Mouse (Mus musculus): ENCODE data around the gene S1pr5.
"Not testable (repeated sequence)": the region's sequence is repeated elsewhere in the genome, so short reads cannot be mapped to it uniquely, and the experiment has no call there.

The S1pr5 gene

GRCm38 (mm10) chr9:21248326-21248725 lies at the start of gene S1pr5:
Gene S1pr5 (minus strand): TSS chr9:21248443.
- no peak for DNase-seq (ENCODE audit: low spot score)

DNA sequence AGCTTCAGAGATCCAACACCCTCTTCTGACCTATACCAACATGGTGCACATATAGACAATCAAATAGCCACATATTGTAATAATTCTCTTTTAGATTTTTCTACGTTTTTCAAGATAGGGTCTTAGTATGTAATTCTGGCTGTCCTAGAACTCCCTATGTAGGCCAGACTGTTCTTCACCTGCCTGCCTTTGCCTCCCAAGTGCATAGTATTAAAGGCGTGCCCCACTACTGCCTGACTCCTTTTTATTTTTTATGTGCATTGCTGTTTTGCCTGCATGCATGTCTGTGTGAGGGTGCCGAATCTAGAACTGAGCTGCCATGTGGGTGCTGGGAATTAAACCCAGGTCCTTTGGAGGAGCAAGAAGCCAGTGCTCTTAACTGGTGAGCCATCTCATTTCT lies 44.0 kb upstream of the S1pr5 start:
- DNase-seq (ENCODE audit: low spot score) = no peak

GRCm38 (mm10) chr9:21291868-21292267 lies 43.6 kb upstream of the S1pr5 start:
- DNase-seq (ENCODE audit: low spot score) = not testable (repeated sequence)

DNA sequence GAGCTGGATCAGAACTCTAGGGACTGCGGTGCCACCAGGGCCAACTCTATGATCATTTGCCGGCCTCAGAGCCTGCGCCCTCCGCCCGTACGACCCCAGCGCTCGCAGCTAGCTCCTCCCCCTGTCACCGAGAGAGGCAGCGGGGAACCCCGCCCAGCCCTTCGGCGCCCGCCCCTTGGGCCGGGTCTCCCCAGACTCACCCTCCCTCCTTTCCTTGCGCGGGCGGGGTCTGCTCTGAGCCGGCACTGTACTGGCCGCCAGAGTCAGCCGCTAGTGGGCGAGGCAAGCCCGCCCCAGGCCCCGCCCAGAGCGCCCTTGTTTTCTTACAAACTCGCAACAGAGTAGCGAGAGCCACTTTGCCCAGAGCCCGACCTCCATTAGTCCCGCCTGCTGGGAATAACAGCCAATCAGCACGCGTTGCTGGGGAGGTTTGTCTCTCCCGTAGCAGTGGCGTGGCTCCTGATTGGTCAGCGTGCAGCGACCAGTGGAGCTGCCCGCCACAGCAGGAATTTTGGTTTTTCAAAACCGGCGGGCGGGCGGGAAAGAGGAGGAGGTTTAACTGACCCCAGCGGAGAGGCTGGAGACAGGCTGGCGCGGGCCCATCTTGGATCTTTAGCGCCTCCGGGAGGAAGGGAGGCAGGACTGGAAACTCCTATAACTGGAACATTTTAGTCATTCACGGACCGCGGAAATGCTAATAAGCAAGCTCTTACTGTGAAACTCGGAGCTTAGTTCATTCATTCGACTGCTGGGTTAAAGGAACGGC lies 43.0 kb upstream of the S1pr5 start, which contains the start of gene Cdkn2d:
Gene Cdkn2d (minus strand): TSS at position 386 of the 766 bp plus-strand sequence.
- DNase-seq (ENCODE audit: low spot score) = peak; percentile 100

- no peak for DNase-seq (ENCODE audit: low spot score)
These were observed 42.3 kb upstream of the S1pr5 start for GRCm38 (mm10) chr9:21290589-21290988.

DNA sequence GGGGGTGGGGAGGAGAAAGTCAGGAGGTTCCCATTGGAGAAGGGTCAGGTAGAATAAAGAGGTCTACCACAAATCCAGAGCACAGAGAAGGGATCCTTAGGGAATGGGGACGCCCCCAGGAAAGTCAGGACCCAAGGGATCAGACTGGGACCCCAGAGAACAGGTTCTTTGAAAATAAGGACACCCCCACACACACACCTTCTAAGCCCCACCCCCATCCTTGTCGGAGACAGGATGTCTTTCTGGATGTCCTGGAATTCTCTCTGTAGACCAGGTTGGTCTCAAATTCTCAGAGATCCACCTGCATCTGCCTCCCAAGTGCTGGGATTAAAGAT lies 41.1 kb upstream of the S1pr5 start:
- no peak for DNase-seq (ENCODE audit: low spot score)

GRCm38 (mm10) chr9:21288404-21289336 lies 40.4 kb upstream of the S1pr5 start:
- DNase-seq (ENCODE audit: low spot score) = no peak

GRCm38 (mm10) chr9:21287571-21288402 lies 39.5 kb upstream of the S1pr5 start, which contains the start of gene Kri1:
Gene Kri1 (minus strand): TSS chr9:21287969.
- peak; percentile 98 for DNase-seq (ENCODE audit: low spot score)

DNA sequence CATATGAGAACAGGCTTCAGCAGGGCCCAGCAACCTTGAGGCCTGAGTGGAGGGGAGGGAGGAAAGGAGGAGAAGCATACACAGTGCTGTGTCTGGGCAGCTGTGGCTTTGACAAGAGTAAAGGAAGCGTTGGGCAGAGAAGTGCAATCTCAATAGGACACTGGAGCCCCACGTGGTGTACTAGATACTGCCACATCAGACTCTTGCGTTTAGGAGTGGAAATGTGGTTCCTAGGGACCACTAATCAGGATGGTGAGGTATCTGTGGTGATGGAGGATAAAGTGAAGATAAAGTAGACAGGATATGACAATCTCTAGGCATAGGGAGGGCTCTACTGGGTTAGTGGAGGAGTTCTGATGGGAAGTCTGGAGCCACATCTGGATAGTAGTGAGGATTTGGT lies 38.5 kb upstream of the S1pr5 start:
- no peak for DNase-seq (ENCODE audit: low spot score)

DNA sequence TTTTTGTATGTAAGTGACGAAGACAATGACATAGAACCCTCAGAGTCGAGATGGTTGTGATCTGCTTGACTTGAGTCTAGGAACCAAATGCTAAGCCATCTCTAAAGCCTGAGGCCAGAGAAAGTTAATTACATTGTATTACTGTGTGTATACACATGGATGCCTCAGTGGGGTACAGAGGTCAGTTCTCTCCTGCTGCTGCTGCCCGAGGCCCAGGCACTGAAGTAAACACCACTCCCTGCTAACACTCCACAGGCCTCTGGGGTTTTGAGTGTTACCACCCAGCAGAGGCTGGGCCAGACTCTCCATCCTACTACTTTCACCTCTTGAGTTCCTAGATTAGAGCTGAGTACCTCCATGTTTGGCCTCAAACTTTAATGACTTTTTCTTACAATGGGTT lies 35.8 kb upstream of the S1pr5 start:
- no peak for DNase-seq (ENCODE audit: low spot score)

GRCm38 (mm10) chr9:21283591-21283990 lies 35.3 kb upstream of the S1pr5 start:
- no peak for DNase-seq (ENCODE audit: low spot score)

- no peak for DNase-seq (ENCODE audit: low spot score)
These were observed 29.5 kb upstream of the S1pr5 start for GRCm38 (mm10) chr9:21277776-21278175.

DNA sequence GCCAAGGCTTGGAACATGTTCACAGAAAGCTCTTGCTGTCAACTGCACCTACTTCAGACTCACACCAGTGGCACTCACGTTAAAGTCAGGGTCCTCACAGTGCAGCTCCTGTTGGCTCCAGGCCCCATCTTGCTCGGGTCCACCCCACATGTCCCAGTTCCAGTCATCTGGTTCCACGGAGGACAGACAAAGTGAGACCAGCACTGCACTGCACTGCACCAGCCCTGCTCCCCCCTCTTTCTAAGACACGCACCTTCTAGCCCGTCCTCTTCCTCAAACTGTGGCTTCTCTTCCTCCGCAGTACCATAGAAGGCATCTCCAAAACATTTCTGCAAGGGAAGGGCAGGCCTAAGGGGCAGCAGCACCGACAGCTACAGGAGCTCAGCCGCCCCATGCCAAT lies 28.1 kb upstream of the S1pr5 start:
- DNase-seq (ENCODE audit: low spot score) = no peak

GRCm38 (mm10) chr9:21275727-21276126 lies 27.5 kb upstream of the S1pr5 start:
- no peak for DNase-seq (ENCODE audit: low spot score)

DNA sequence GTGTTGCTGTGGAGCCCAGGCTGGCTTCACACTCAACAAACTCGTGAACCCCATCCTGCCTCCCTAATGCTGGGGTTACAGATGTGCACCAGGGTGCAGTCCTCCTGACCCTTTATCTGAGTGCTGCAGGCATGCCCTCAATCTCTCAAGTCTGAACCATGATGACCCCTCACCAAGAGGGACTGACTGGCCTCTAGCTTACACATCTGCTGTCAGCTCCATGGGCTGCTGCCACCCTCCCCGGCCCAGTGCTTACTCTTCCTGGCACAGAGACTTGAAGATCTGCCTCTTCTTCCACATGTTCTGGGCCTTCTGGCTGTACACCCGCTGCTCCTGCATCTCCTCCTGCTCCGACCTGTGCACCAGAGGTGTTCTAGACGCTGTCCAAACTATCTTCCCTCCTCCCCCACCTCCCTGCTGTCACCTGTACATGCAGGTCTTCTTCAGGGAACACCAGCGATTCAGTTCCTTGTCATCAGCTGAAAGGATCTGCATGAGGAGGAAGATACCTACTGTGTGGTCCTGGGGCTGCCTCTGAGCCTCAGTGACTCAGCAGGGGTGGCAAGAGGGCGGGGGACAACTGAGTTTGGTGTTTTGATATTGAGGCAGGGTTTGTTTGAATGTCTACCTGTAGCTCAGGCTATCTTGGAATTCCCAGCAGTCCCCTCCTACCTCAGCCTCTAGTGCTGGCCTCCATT lies 26.9 kb upstream of the S1pr5 start:
- no peak for DNase-seq (ENCODE audit: low spot score)

DNA sequence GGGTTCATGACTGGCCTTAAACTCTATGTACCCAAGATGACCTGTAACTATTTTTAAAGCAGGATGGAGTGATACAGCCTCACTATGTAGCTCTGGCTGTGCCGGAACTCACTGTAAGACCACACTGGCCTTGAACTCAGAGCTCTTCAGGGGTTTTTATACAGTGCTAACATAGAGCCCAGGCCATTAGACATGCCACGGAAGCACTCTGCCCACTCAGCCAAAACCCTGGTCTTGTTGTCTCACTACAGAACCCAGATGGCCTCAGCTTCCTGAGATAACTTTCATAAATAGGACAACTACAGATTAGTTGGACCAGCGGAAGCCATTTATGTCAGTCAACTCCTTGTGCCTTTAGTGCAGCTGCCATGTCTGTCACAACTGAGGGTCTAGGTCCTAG lies 26.1 kb upstream of the S1pr5 start:
- no peak for DNase-seq (ENCODE audit: low spot score)

GRCm38 (mm10) chr9:21273520-21274228 lies 25.4 kb upstream of the S1pr5 start:
- DNase-seq (ENCODE audit: low spot score) = no peak

GRCm38 (mm10) chr9:21273094-21273493 lies 24.9 kb upstream of the S1pr5 start:
- no peak for DNase-seq (ENCODE audit: low spot score)

GRCm38 (mm10) chr9:21272391-21272790 lies 24.1 kb upstream of the S1pr5 start:
- DNase-seq (ENCODE audit: low spot score) = no peak

- not testable (repeated sequence) for DNase-seq (ENCODE audit: low spot score)
These were observed 21.3 kb upstream of the S1pr5 start for GRCm38 (mm10) chr9:21269590-21269989.

GRCm38 (mm10) chr9:21268305-21268704 lies 20.1 kb upstream of the S1pr5 start:
- no peak for DNase-seq (ENCODE audit: low spot score)

Data from spleen, adult 12 weeks (tissue).